Mouse (Mus musculus): ENCODE measurements around the gene Tmem132e.

Tmem132e gene

DNA sequence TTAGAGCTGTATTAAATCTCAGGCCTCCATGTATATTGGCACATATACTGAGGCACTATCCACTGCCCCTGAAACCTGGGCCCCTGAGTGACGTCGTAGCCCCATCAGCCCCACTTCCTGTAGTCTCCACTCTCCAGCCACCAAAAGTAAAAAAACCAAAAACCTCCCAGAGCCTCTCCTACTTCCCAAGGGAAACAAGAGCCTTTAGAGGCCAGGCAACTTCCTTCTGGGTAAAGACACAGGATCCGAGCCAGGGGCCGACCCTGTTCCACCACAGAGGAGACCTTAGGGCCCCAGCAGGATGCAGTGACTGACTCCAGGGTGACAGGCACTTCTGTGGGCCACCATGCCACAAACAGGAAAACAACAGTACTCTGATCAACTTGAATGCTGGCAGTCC lies 40.1 kb downstream of the Tmem132e start:
- no peak for DNase-seq (ENCODE audit: low read depth, low spot score)

- peak; percentile 31 for DNase-seq (ENCODE audit: low read depth, low spot score)
These were observed 45.6 kb downstream of the Tmem132e start for GRCm38 (mm10) chr11:82434091-82434831.

DNA sequence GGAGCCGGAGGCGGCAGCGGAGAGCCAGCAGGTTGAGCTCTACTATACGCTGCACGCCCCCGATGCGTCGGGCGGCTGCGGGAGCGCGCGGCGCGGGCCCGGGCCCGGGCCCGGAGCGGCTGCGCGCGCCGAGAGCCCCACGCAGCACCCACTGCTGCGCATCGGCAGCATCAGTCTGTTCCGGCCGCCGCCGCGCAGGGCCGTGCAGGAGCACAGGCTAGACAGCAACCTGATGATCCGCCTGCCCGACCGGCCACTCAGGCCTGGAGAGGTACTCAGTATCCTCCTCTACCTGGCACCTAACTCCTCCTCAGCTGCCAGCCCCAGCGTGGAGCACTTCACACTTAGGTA lies 46.1 kb downstream of the Tmem132e start:
- peak; percentile 13 for DNase-seq (ENCODE audit: low read depth, low spot score)

GRCm38 (mm10) chr11:82448485-82448884 lies 59.8 kb downstream of the Tmem132e start:
- DNase-seq (ENCODE audit: low read depth, low spot score), result no peak

DNA sequence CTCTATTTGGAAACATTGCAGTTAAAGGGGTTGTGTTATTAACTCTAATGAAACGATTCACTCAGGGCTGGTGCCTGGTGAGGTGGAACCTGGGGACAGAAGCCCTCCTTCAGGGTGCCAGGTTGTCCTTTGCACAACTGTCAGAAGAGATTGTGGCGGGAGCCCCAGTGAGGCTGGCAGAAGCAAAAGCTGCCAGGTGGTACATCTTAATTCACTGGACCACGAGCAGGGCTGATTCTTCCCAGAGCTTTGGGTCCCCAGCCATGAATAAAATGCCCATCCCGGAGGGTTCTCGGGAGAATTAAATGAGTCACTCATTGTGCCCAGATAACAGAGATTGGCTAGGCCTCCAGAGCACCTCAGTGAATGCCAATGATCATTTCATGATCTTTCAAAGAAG lies 63.8 kb downstream of the Tmem132e start:
- DNase-seq (ENCODE audit: low read depth, low spot score), result no peak

GRCm38 (mm10) chr11:82453230-82453629 lies 64.5 kb downstream of the Tmem132e start:
- DNase-seq (ENCODE audit: low read depth, low spot score), result no peak

DNA sequence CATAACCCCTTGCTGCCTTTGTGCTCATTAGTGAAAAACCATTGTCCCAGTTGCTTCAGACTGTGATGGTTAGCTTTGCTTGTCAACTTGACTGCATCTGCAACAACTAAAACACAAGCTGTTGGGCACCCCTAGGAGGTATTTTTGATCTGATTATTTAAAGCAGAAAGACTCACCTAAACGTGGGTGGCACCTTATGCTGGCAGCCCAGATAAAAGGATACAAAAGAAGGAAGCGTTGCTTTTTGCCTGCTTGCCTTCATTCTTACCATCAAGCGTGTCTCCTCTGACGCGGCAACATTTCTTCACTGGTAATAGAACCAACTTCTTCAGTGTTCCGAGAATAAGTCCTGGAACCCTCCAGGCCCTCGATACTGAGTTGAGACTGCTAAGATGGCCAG lies 72.6 kb downstream of the Tmem132e start:
- DNase-seq (ENCODE audit: low read depth, low spot score), result no peak

GRCm38 (mm10) chr11:82465536-82465935 lies 76.8 kb downstream of the Tmem132e start:
- DNase-seq (ENCODE audit: low read depth, low spot score), result no peak

GRCm38 (mm10) chr11:82467218-82467617 lies 78.5 kb downstream of the Tmem132e start:
- no peak for DNase-seq (ENCODE audit: low read depth, low spot score)

GRCm38 (mm10) chr11:82471076-82471475 lies 82.4 kb downstream of the Tmem132e start:
- DNase-seq (ENCODE audit: low read depth, low spot score), result peak; percentile 16

- DNase-seq (ENCODE audit: low read depth, low spot score), result no peak
These were observed 84.5 kb downstream of the Tmem132e start for GRCm38 (mm10) chr11:82473137-82473621.

DNA sequence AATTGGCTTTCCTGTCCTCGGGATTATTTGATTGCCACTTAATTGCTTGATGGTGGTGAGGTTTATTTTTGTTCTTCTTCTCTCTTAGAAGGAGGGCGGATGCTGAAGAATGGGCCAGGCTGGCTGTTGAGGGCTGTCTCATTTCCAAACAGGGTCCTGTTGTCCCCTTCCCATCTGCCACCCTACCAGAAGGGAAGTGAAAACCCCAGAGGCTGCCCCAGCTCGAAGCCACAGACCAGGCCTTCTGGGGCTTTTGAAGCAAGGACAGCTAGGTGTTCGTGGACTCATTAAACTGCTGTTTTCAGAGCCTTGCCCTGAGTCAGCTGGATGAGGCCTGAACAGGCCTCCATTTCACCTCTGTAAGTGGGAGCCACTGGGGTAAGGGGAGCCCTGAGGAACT lies 87.4 kb downstream of the Tmem132e start:
- no peak for DNase-seq (ENCODE audit: low read depth, low spot score)

GRCm38 (mm10) chr11:82477412-82477811 lies 88.7 kb downstream of the Tmem132e start:
- no peak for DNase-seq (ENCODE audit: low read depth, low spot score)

DNA sequence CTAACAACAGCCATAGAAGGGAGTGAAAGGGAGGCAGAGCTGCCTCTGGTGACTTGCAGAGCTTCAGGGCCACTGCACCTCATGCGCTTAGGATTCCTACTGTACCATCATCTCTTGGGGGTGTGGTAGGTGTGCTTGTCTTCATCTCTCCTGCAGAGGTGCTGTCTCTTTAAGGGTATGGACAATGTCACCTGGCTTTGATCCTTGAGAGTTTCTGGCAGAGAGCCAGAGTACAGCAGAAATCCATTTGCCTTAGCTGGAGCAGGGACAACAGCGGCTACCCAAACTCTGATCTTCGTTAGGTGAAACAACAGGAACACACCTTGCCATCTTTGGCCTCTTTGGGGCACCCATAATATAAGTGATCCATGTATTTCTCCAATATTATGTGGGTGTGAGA lies 92.2 kb downstream of the Tmem132e start:
- no peak for DNase-seq (ENCODE audit: low read depth, low spot score)

DNA sequence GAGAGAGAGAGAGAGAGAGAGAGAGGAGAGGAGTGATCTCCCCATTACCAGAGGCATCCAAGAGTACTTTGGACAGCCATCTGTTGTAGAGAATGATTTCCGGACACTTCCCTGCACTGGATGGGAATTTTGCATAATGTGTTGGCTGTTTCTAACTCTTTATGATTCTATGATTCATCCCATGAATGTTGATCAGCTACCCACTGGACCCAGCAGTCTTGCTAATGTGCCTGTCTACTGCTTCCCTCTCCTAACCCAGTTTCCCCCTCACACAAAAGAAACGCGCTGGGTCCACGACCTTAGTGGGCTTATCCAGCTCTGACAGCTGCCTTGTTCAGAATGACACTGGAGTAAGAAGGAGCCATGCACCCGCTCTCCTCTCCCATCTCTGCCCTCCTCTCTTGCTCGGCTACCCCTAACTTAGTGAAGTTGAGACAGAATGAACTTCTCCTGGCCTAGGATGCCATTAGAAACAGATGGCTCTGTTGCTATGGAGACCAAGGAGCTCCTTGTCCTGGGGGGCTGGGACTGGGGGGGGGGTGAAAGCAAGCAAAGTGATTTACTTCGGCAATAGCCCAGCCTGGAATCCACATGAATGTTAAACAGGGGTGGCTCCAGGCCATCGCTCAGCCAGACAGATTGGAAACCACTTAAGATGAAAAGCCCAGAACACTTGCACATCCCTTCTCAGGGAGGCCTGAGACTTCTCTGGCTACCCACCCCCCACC lies 98.8 kb downstream of the Tmem132e start:
- no peak for DNase-seq (ENCODE audit: low read depth, low spot score)

- no peak for DNase-seq (ENCODE audit: low read depth, low spot score)
These were observed 102.2 kb downstream of the Tmem132e start for GRCm38 (mm10) chr11:82490896-82491295.
